Mouse (Mus musculus): ENCODE data around the gene Serpinb6b. TPM values are rescaled to one million over a fixed set of nuclear protein-coding genes. Genes with fewer than 3 reads are reported as not detected.

Gene Serpinb6b
- polyA plus RNA-seq, 1 experiment from 2014 or later: 0.33 TPM

DNA sequence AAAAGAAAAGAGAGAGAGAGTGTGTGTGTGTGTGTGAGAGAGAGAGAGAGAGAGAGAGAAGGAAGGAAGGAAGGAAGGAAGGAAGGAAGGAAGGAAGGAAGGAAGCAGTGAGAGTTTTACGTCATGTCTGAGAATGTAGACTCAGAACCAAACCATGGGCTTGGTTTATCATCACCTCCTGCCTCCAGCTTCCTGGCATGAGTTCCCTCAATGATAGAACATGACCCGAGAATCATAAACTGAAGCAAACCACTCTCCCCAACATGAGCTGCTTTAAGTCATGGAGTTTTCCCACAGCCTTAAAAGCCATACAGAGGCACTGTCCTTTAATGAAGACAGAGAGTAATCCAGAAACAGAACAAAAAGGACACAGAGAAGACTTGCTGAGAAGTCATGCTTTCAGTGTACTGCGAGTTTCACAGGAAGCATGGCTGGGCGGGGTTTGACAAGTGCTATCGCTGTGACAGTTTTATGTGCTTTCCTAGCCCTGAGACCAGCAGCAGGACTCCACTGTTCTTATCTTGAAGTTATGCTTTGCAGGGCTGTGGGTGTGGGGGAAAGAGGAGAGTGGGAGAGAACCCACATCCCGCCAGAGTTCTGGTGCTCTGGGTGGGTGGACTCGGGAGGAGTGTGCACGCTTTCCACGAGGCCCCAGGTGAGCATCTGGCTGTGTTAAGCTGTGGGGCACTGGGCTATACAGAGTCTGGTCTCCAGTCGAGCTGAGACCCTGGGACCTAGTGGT lies 28.3 kb downstream of the Serpinb6b start:
- no peaks in the 10 kb centered on the region for H3K27me3 ChIP-seq (ENCODE audit: low read depth, poor library complexity, severe bottlenecking)
- no peak for DNase-seq (ENCODE audit: low spot score)
- WGBS: 67% methylated on average over 10 of the region's 10 CpGs
- no peaks in the 10 kb centered on the region for H3K36me3 ChIP-seq
- H3K27ac ChIP-seq: no peak overlapping the region
- H3K4me3 ChIP-seq: no peak overlapping the region
- H3K4me1 ChIP-seq: peaks cover 5% of the 10 kb centered on the region; the same call in 1 of the 2 replicates
- no peaks in the 10 kb centered on the region for H3K9me3 ChIP-seq (replicated peaks)

DNA sequence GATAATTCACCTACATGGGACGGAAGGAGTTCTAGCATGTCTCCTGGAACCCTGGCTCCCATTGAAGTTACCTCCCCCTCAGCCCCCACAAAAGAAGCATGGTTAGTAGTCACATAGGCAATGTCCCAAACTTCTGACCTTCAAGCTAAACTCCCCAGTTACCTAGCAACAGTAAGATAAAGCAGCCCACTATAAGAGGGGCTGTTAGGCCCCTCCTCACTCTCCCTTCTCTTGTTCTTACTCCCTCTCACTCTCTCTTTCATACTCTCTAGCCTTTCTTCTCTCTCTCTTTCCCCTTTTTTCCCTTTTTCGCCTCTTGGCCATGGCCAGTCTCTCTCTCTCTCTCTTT lies 28.9 kb downstream of the Serpinb6b start:
- 79% methylated on average over 2 of the region's 2 CpGs for WGBS
- no peak for DNase-seq (ENCODE audit: low spot score)
- H3K27ac ChIP-seq: no peak overlapping the region

DNA sequence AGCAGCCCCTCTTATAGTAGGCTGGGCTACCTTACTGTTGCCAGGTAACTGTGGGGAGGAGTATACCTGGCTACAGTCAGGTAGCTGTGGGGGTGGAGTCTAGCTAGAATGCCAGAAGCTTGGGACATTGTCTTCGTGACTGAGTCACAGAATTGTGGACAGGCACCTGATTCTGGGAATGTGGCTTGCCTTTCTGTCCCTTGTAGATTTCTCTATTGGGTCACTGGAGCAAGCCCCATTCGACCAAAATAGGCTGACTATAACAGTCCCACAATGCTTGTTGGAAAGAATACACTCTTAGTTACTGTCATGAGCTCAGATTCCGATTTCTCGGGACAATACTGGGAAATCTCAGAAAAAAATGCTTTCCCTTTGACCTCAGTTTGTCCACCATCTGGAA lies 30.0 kb downstream of the Serpinb6b start:
- H3K27ac ChIP-seq: no peak overlapping the region
- no peak overlapping the region for H3K4me3 ChIP-seq
- H3K27me3 ChIP-seq (ENCODE audit: low read depth, poor library complexity, severe bottlenecking): no peaks in the 10 kb centered on the region
- H3K36me3 ChIP-seq: no peaks in the 10 kb centered on the region
- DNase-seq (ENCODE audit: low spot score): no peak
- no peaks in the 10 kb centered on the region for H3K9me3 ChIP-seq (replicated peaks)
- H3K4me1 ChIP-seq: peaks cover 5% of the 10 kb centered on the region; the same call in 1 of the 2 replicates
- WGBS: 87% methylated on average over 4 of the region's 4 CpGs

More for the DNA sequence above, 28.9 kb downstream of the Serpinb6b start:
- Histone ChIP-seq H3K4me1 (peaks cover 5% of the 10 kb centered on the region; the same call in 1 of the 2 replicates), H3K36me3 (no peaks in the 10 kb centered on the region), H3K27me3 (ENCODE audit: low read depth, poor library complexity, severe bottlenecking) (no peaks in the 10 kb centered on the region), H3K9me3 (replicated peaks) (no peaks in the 10 kb centered on the region), H3K4me3 (no peak overlapping the region)

- Histone ChIP-seq H3K27me3 (ENCODE audit: low read depth, poor library complexity, severe bottlenecking) (no peaks in the 10 kb centered on the region), H3K4me1 (peaks cover 9% of the 10 kb centered on the region), H3K4me3 (no peak overlapping the region), H3K36me3 (no peaks in the 10 kb centered on the region), H3K27ac (no peak overlapping the region), H3K9me3 (replicated peaks) (no peaks in the 10 kb centered on the region)
- 94% methylated on average over 5 of the region's 5 CpGs for WGBS
- DNase-seq (ENCODE audit: low spot score): no peak
Observed at GRCm38 (mm10) chr13:33001341-33001740, 36.3 kb downstream of the Serpinb6b start.

- H3K4me3 ChIP-seq: peak within 1 kb of the TSS; percentile 43
- DNase-seq (ENCODE audit: low spot score): no peak
Observed at GRCm38 (mm10) chr13:33002950-33003349, 37.9 kb downstream of the Serpinb6b start, which contains the start of gene Serpinb9. Gene Serpinb9, plus strand, starts transcription at chr13:33003250.

DNA sequence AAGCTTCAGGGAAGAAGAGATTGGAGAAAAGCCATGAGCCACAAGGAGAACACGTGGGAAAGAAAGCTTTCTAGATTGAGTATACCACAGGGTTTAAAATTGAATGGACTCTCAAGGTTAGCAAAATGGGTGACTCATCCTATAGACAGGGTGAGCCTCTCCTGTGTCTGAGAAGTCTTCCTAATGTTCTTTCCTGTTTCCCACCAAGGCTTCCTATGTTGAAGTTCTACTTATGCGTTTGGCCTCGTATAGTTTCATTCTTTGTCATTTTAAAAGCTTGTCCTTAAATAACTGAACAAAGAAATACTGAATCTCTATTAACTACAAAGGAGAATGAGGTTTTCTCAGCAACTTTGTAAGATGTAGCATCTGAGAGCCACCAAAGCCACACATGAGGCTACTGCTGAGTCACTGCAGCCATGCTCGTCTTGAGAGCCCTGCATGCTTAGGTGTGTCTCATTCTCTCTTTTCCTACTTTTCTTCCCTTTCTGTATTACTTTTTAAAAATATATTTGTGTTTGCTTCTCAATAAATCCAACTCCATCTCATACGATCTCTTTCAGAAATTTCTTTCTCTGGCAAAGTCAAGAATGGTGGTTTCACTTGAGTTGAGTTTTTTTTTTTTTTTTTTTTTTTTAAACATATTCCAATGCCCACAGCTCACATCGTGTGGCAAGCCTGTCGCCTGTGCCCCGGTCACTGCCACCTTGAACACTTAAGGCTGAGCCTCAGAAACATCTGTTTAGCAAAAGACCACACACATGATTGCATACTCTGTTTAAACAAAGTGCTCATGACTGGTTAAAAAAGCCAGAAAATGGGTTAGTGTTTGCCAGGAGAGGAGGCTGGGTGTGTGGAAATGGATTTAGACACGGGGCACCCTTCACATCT lies 38.8 kb downstream of the Serpinb6b start:
- 74% methylated on average over 9 of the region's 9 CpGs for WGBS
- Histone ChIP-seq H3K27ac (peak overlapping the region; percentile 56), H3K4me3 (peak overlapping the region; percentile 43), H3K4me1 (peaks cover 9% of the 10 kb centered on the region), H3K27me3 (ENCODE audit: low read depth, poor library complexity, severe bottlenecking) (no peaks in the 10 kb centered on the region), H3K9me3 (replicated peaks) (no peaks in the 10 kb centered on the region), H3K36me3 (no peaks in the 10 kb centered on the region)
- DNase-seq (ENCODE audit: low spot score): no peak

More at GRCm38 (mm10) chr13:33002950-33003349, 37.9 kb downstream of the Serpinb6b start, which contains the start of gene Serpinb9:
- H3K27me3 ChIP-seq (ENCODE audit: low read depth, poor library complexity, severe bottlenecking): no peaks in the 10 kb centered on the region
- 86% methylated on average over 3 of the region's 3 CpGs for WGBS
- H3K27ac ChIP-seq: peak within 1 kb of the TSS; percentile 56
- no peaks in the 10 kb centered on the region for H3K36me3 ChIP-seq
- H3K9me3 ChIP-seq (replicated peaks): no peaks in the 10 kb centered on the region
- peaks cover 9% of the 10 kb centered on the region for H3K4me1 ChIP-seq

DNA sequence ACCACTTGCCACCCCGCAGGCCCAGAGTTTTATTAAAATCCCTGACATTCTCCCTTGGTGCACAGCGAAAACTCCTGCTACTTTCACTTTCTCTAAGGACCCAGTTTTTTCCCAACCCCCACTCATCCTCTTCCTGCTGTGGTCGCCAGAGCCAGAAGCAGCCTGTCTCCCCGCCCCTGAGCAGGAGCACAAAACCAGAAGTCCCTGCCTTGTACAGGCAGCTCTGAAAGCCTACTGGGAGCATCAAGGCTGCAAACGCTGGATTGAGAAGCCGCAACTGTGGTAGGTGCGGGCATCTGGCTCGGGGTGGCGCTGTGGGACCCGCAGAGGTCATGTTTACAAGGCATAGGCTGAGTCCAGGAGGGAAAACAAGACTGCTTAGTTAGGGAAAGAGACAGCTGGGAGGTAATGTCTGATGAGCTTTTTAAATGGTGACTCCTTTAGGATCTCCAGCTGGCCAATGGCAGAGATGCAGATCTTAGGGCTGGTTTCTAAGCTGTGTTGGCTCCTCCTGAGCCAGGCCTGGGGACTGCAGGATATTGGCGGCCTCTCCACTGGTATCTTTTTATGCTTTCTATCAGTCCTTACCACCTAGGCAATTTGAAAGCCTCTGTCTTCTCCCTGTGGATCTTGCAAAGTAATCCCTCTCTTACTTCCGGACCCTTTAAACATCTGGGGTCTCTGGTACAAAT lies 39.6 kb downstream of the Serpinb6b start:
- H3K27me3 ChIP-seq (ENCODE audit: low read depth, poor library complexity, severe bottlenecking): no peaks in the 10 kb centered on the region
- no peaks in the 10 kb centered on the region for H3K9me3 ChIP-seq (replicated peaks)
- peak overlapping the region; percentile 43 for H3K4me3 ChIP-seq
- peak overlapping the region; percentile 56 for H3K27ac ChIP-seq
- H3K4me1 ChIP-seq: peaks cover 9% of the 10 kb centered on the region
- no peaks in the 10 kb centered on the region for H3K36me3 ChIP-seq
- peak; percentile 73 for DNase-seq (ENCODE audit: low spot score)
- WGBS: 20% methylated on average over 12 of the region's 12 CpGs

GRCm38 (mm10) chr13:33005501-33006075 lies 40.6 kb downstream of the Serpinb6b start:
- H3K36me3 ChIP-seq: no peaks in the 10 kb centered on the region
- no peaks in the 10 kb centered on the region for H3K27me3 ChIP-seq (ENCODE audit: low read depth, poor library complexity, severe bottlenecking)
- H3K27ac ChIP-seq: no peak overlapping the region
- DNase-seq (ENCODE audit: low spot score): no peak
- H3K9me3 ChIP-seq (replicated peaks): no peaks in the 10 kb centered on the region
- H3K4me1 ChIP-seq: peaks cover 9% of the 10 kb centered on the region
- 53% methylated on average over 2 of the region's 2 CpGs for WGBS
- H3K4me3 ChIP-seq: no peak overlapping the region

GRCm38 (mm10) chr13:33006555-33006954 lies 41.5 kb downstream of the Serpinb6b start:
- no peaks in the 10 kb centered on the region for H3K36me3 ChIP-seq
- H3K27me3 ChIP-seq (ENCODE audit: low read depth, poor library complexity, severe bottlenecking): no peaks in the 10 kb centered on the region
- peaks cover 9% of the 10 kb centered on the region for H3K4me1 ChIP-seq
- H3K27ac ChIP-seq: no peak overlapping the region
- WGBS: 88% methylated on average over 3 of the region's 3 CpGs
- no peak overlapping the region for H3K4me3 ChIP-seq
- no peak for DNase-seq (ENCODE audit: low spot score)
- no peaks in the 10 kb centered on the region for H3K9me3 ChIP-seq (replicated peaks)

DNA sequence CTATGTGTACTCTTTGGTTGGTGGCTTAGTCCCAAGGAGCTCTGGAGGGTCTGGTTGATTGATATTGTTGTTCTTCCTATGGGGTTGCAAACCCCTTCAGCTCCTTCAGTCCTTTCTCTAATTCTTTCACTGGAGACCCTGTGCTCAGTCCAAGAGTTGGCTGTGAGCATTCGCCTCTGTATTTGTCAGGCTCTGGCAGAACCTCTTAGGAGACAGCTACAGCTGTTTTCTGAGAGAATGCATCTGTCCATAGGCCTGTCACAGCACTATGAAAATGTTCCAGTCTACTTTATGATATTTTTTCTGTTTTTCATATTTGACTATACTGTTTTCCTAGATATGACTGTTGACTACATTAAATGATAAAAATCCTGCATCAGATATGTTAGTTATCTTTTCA lies 47.4 kb downstream of the Serpinb6b start:
- Histone ChIP-seq H3K4me1 (no peaks in the 10 kb centered on the region), H3K9me3 (replicated peaks) (no peaks in the 10 kb centered on the region), H3K27me3 (ENCODE audit: low read depth, poor library complexity, severe bottlenecking) (no peaks in the 10 kb centered on the region), H3K36me3 (no peaks in the 10 kb centered on the region), H3K4me3 (no peak overlapping the region), H3K27ac (no peak overlapping the region)
- DNase-seq (ENCODE audit: low spot score): no peak
- 79% methylated on average over 1 of the region's 1 CpGs for WGBS

DNA sequence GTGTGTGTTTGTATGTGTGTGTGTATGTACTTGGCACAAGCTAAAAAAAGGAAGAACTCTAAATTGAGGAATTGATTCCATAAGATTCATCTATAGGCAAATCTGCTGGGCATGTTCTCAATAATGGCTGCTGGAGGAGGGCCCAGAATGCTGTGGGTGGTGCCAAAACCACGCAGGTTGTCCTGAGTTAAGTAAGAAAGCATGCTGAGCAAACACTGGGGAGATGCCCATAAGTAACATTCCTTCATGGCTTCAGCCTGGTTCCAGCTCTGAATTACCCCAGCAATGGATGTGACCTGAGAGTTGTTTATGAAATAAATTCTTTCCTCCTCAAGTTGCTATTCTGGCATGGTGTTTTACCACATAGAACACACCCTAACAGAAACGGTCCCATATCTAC lies 48.3 kb downstream of the Serpinb6b start:
- no peaks in the 10 kb centered on the region for H3K4me1 ChIP-seq
- H3K9me3 ChIP-seq (replicated peaks): no peaks in the 10 kb centered on the region
- H3K27me3 ChIP-seq (ENCODE audit: low read depth, poor library complexity, severe bottlenecking): no peaks in the 10 kb centered on the region
- DNase-seq (ENCODE audit: low spot score): no peak
- no peak overlapping the region for H3K27ac ChIP-seq
- H3K4me3 ChIP-seq: no peak overlapping the region
- WGBS: 86% methylated on average over 2 of the region's 2 CpGs
- no peaks in the 10 kb centered on the region for H3K36me3 ChIP-seq

DNA sequence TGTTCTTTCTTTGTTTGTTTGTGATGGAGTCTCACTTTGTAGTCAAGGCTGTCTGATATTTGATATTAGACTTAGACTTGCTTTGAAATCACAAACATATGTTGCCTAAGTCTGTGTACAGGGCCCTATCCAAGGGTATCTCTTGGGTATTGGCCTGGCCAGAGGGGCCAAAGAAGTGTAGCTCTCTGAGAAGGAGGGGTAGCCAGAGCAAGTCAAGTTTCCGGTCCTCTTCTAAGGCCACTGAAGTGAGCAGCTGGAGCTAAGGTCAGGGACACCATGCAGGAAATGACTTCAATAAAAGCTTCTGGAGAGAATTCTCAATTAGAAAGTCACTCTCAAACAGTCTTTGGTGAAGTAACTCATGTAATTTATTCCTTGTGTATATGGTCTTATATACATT lies 57.4 kb downstream of the Serpinb6b start:
- H3K27me3 ChIP-seq (ENCODE audit: low read depth, poor library complexity, severe bottlenecking): no peaks in the 10 kb centered on the region
- no peaks in the 10 kb centered on the region for H3K36me3 ChIP-seq
- WGBS: 81% methylated on average over 1 of the region's 1 CpGs
- no peaks in the 10 kb centered on the region for H3K9me3 ChIP-seq (replicated peaks)
- H3K4me3 ChIP-seq: no peak overlapping the region
- no peak for DNase-seq (ENCODE audit: low spot score)
- no peaks in the 10 kb centered on the region for H3K4me1 ChIP-seq
- no peak overlapping the region for H3K27ac ChIP-seq
